In genomic region chr19:29037541-29037940, GRCm38 (mm10) we compare ENCODE assay signal across 16 mouse cellular contexts.
"Had no signal": no experiment of that assay in that cellular context is flagged by ENCODE, and none has a peak within 500 bp of the region (broad histone marks: within the 10 kb centered on the region; RNA-seq: fewer than 3 reads in every experiment).

No protein-coding gene starts in this region.

- H3K4me2 ChIP-seq: neural tube, embryonic 15.5 days had no signal

- H3K4me3 ChIP-seq: layer of hippocampus, adult 2 months; midbrain, embryonic 10.5 days; myocyte; neural tube, embryonic 15.5 days had no signal

- H3K9me3 ChIP-seq: midbrain, embryonic 10.5 days; neural tube, embryonic 15.5 days had no signal

- H3K9ac ChIP-seq: liver, embryonic 14.5 days; neural tube, embryonic 15.5 days had no signal

- H3K27ac ChIP-seq: kidney, postnatal 0 days; layer of hippocampus, adult 2 months; liver, embryonic 14.5 days; midbrain, embryonic 10.5 days; neural tube, embryonic 15.5 days had no signal

- H3K27me3 ChIP-seq: neural tube, embryonic 15.5 days had no signal

- DNase-seq: kidney, adult 8-10 months; kidney, postnatal 4 days; left cerebral cortex, postnatal 4 days; lung, adult 18-20 months; lung, postnatal 36 days; midbrain, embryonic 14.5 days; right cerebral cortex, postnatal 4 days; spleen, adult 18-20 months; thymus, adult 18-20 months; thymus, postnatal 14 days had no signal

- H3K4me1 ChIP-seq: midbrain, embryonic 10.5 days; neural tube, embryonic 15.5 days had no signal
